Comparison of ENCODE assay signal across 9 mouse cellular contexts in genomic region chr13:5826170-5826827, GRCm38 (mm10). TPM values are rescaled to one million over a fixed set of nuclear protein-coding genes. Genes with fewer than 3 reads are reported as not detected.
DNase-seq lines count a peak whose midpoint lies in the region; ATAC-seq lines count a peak whose summit lies in the region.
"Had no signal": no experiment of that assay in that cellular context is flagged by ENCODE, and none has a peak within 500 bp of the region (broad histone marks: within the 10 kb centered on the region; RNA-seq: fewer than 3 reads in every experiment).

No protein-coding gene starts in this region.

- H3K27ac ChIP-seq in heart, embryonic 16.5 days (ENCODE audit: low read length): peak overlapping the region; percentile 29; the same call in 1 of the 2 replicates
- no peak overlapping the region for H3K27ac ChIP-seq in forebrain, embryonic 15.5 days (replicated peaks)
- H3K27ac ChIP-seq: midbrain, embryonic 12.5 days had no signal

- DNase-seq in embryo, embryonic 10 days (ENCODE audit: low spot score): peak; percentile 61
- no peak for DNase-seq in embryo, embryonic 9.5 days (ENCODE audit: extremely low spot score)
- DNase-seq in embryo, embryonic 10.5 days (ENCODE audit: low spot score): peak; percentile 58
- DNase-seq in lung, postnatal 14 days: peak; percentile 36
- DNase-seq in left cerebral cortex, adult 8-10 months (ENCODE audit: low spot score in 2 of 2): no peak

- ATAC-seq in heart, embryonic 16.5 days (replicated peaks; ENCODE audit: extremely low read depth, insufficient read depth, low FRiP score): peak; percentile 74
- no peak for ATAC-seq in forebrain, embryonic 15.5 days (replicated peaks)
- ATAC-seq in monocyte, adult 5-6 weeks (replicated peaks; ENCODE audit: insufficient number of reproducible peaks, low FRiP score, low TSS enrichment, poor library complexity, severe bottlenecking): no peak

- H3K4me2 ChIP-seq in heart, embryonic 16.5 days (ENCODE audit: low read depth, low read length): peak overlapping the region; percentile 46
- H3K4me2 ChIP-seq in forebrain, embryonic 15.5 days (replicated peaks): no peak overlapping the region
- H3K4me2 ChIP-seq: midbrain, embryonic 12.5 days had no signal

- 0 out of 2 replicates have a peak overlapping the region, but pooled peaks have one; percentile 40 for H3K9ac ChIP-seq in heart, embryonic 16.5 days (ENCODE audit: low read length)
- no peak overlapping the region for H3K9ac ChIP-seq in forebrain, embryonic 15.5 days (replicated peaks)
- H3K9ac ChIP-seq: midbrain, embryonic 12.5 days had no signal

- H3K4me1 ChIP-seq in heart, embryonic 16.5 days (ENCODE audit: control insufficient read depth, insufficient read depth, low read length): peaks cover 12% of the 10 kb centered on the region
- H3K4me1 ChIP-seq in forebrain, embryonic 15.5 days: no peaks in the 10 kb centered on the region
- H3K4me1 ChIP-seq: midbrain, embryonic 12.5 days had no signal

- H3K36me3 ChIP-seq in heart, embryonic 16.5 days (ENCODE audit: control insufficient read depth, insufficient read depth): no peaks in the 10 kb centered on the region
- H3K36me3 ChIP-seq in forebrain, embryonic 15.5 days: no peaks in the 10 kb centered on the region
- H3K36me3 ChIP-seq: midbrain, embryonic 12.5 days had no signal

- H3K4me3 ChIP-seq in heart, embryonic 16.5 days (ENCODE audit: low read length): peak overlapping the region; percentile 12; the same call in 1 of the 2 replicates
- no peak overlapping the region for H3K4me3 ChIP-seq in forebrain, embryonic 15.5 days
- H3K4me3 ChIP-seq: midbrain, embryonic 12.5 days had no signal

- 15% methylated on average over 9 of the region's 9 CpGs for WGBS in heart, embryonic 16.5 days
- 68% methylated on average over 9 of the region's 9 CpGs for WGBS in forebrain, embryonic 15.5 days

- H3K9me3 ChIP-seq in heart, embryonic 16.5 days (replicated peaks; ENCODE audit: control insufficient read depth, low read length): no peaks in the 10 kb centered on the region
- H3K9me3 ChIP-seq in forebrain, embryonic 15.5 days: no peaks in the 10 kb centered on the region
- H3K9me3 ChIP-seq: midbrain, embryonic 12.5 days had no signal

- no peaks in the 10 kb centered on the region for H3K27me3 ChIP-seq in heart, embryonic 16.5 days (ENCODE audit: control insufficient read depth, insufficient read depth, low read length)
- no peaks in the 10 kb centered on the region for H3K27me3 ChIP-seq in forebrain, embryonic 15.5 days

RNA-seq across cellular contexts. Expression of gene Klf6, which starts 35.0 kb away (rescaled TPM):
- polyA plus RNA-seq in heart, embryonic 16.5 days (2015; fragmentation: Nextera tagmentation; extraction: Ambion mirVana): 77.1 and 87.5 TPM in 2 replicates
- 79.0 and 80.2 TPM in 2 replicates for polyA plus RNA-seq in forebrain, embryonic 15.5 days (2015; fragmentation: Nextera tagmentation; extraction: Ambion mirVana)
- 10 to 100 TPM; 50.2 to 54.2 (median 51.2) TPM for total RNA-seq in left cerebral cortex, adult 8-10 months (2022)
- 457 to 663 TPM (median 525 TPM) in 3 replicates for total RNA-seq in monocyte, adult 5-6 weeks (2017)

Comparison
In these comparisons a context has a peak if more than half of its experiments do, and no peak if none do; other contexts are left out.
1. DNase-seq: peak in embryo, embryonic 10 days (single experiment), embryo, embryonic 10.5 days (single experiment) and lung, postnatal 14 days (single experiment); none in embryo, embryonic 9.5 days (single experiment) and left cerebral cortex, adult 8-10 months (0 of 2).